Mouse (Mus musculus): Measurements from ENCODE around the gene Kcnj5. TPM values are rescaled to one million over a fixed set of nuclear protein-coding genes. Genes with fewer than 3 reads are reported as not detected.

Kcnj5 gene
- polyA plus RNA-seq, 1 experiment from 2014 or later: 0.15 TPM

DNA sequence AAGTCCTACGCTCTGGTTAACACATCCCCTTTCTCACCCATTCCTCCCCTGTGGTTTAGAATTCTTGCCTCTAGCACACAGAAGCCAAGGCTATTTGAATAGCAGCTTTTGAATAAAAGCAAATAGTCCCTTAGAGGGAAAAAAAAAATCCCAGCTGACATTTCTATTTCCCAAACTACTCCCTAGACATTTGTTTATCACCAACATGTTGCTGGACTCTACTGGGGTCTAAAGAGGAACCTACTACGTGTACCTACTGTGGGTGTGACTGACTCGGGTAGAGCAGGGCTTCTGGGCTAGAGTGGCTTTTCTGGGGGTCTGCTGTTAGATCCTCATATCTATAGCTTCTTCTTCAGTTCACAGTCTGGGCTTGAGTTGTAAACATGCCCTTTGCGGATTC is 31.9 kb downstream of the Kcnj5 start:
- no peak for ATAC-seq (ENCODE audit: low FRiP score, low read depth)
- Histone ChIP-seq H3K9me3 (no peaks in the 10 kb centered on the region), H3K27me3 (replicated peaks) (no peaks in the 10 kb centered on the region), H3K27ac (no peak overlapping the region), H3K4me3 (no peak overlapping the region), H3K4me2 (replicated peaks) (no peak overlapping the region), H3K36me3 (no peaks in the 10 kb centered on the region), H3K9ac (no peak overlapping the region), H3K4me1 (no peaks in the 10 kb centered on the region; the same call in 1 of the 2 replicates)
- 71% methylated on average over 4 of the region's 4 CpGs for WGBS

DNA sequence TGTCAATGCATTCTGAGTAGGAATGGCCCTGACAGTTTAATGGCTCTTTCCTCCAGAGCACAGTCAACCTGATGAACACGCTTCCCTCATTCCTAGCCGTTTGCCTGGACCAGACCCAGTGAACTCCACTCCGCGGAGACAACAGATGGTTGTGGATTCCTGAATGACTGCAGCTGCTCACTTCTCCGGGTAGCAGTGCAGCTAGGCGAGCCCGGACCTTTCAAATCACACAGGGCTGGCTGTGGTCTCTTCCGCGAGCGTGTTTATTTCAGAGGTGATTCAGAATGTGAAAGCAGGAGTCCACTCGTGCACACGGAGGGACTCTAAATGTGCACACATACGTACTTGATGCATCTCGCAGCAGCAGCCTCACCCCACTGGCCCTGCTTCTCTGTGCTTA is 32.4 kb downstream of the Kcnj5 start:
- H3K36me3 ChIP-seq: no peaks in the 10 kb centered on the region
- 50% methylated on average over 14 of the region's 14 CpGs for WGBS
- no peaks in the 10 kb centered on the region for H3K27me3 ChIP-seq (replicated peaks)
- no peak overlapping the region for H3K9ac ChIP-seq
- H3K27ac ChIP-seq: no peak overlapping the region
- no peaks in the 10 kb centered on the region; the same call in 1 of the 2 replicates for H3K4me1 ChIP-seq
- no peak overlapping the region for H3K4me2 ChIP-seq (replicated peaks)
- ATAC-seq (ENCODE audit: low FRiP score, low read depth): 0 out of 2 replicates have a peak, but pooled peaks have one; percentile 37
- no peaks in the 10 kb centered on the region for H3K9me3 ChIP-seq
- H3K4me3 ChIP-seq: no peak overlapping the region

DNA sequence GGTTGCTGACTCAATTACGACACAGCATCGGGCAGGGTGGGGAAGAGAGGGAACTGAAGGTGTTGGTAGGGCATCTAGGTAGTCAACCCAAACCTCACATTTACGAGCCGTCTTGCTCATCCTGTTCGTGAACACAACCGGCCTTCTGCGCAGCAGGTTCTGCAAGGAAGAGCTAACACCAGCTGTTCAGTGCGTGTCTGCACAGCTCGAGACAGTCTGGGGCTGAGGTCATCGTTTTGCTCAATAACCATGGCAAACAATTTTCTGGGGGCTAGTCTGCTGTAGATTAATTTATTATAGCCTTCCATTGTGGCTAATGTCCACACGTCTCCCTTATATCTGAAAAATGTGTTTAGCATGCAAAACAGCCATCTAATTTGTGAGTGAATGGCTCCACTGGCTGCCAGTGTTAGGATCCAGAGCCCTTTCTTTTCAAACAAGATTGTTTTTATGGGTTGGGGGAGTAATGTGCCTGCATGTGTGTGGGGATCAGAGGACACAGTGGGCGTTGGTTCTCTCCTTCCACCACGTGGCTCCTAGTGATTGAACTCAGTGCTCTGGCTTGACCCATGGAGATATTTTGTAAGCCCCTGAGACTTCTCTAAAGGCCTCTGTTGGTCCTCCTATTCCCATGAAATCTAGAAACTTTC is 41.5 kb downstream of the Kcnj5 start:
- Histone ChIP-seq H3K4me2 (replicated peaks) (no peak overlapping the region; the same call in 1 of the 2 replicates), H3K27me3 (replicated peaks) (no peaks in the 10 kb centered on the region; the same call in 1 of the 2 replicates), H3K9ac (no peak overlapping the region), H3K4me1 (peaks cover 10% of the 10 kb centered on the region), H3K27ac (no peak overlapping the region), H3K4me3 (no peak overlapping the region), H3K36me3 (no peaks in the 10 kb centered on the region), H3K9me3 (no peaks in the 10 kb centered on the region)
- WGBS: 36% methylated on average over 13 of the region's 13 CpGs
- peak; percentile 92 for ATAC-seq (ENCODE audit: low FRiP score, low read depth)

DNA sequence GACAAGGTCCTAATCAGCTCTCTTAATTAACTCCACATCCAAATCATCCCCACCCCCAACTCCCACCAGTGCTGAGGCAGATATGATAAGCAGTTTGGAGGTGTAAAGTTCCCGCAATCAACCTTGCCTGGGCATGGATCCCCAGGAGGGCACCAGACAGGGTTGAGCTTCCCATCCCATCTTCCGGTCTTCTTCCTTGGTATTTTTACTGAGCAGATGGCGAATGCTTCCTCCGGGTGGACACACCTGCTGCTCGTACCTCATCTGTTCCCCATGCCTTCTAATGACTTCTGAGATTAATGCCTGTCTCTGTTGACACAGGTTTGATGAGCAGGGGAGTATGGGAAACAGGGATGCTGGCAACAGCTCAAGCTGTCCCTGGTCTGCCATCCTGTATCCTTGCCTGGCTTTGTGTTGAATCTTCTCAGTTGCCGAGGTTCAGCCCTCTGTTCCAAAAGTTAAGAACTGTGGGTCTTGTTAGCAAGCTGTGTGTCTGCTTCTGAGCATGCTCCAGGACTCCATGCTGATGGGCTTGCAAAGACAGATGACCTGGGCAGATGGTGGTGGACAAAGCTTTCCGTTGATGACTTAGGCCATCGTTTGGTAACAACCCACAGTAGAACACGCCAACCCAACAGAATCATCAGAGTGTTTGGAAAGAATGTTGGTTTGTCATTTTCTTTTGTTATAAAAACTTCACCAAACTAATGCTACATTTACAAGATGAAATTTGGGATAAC is 48.9 kb downstream of the Kcnj5 start:
- no peaks in the 10 kb centered on the region for H3K36me3 ChIP-seq
- no peaks in the 10 kb centered on the region; the same call in 1 of the 2 replicates for H3K4me1 ChIP-seq
- 89% methylated on average over 9 of the region's 9 CpGs for WGBS
- ATAC-seq (ENCODE audit: low FRiP score, low read depth): no peak
- H3K9ac ChIP-seq: no peak overlapping the region
- no peaks in the 10 kb centered on the region for H3K9me3 ChIP-seq
- no peak overlapping the region for H3K4me3 ChIP-seq
- H3K4me2 ChIP-seq (replicated peaks): no peak overlapping the region
- H3K27me3 ChIP-seq (replicated peaks): no peaks in the 10 kb centered on the region
- H3K27ac ChIP-seq: no peak overlapping the region

DNA sequence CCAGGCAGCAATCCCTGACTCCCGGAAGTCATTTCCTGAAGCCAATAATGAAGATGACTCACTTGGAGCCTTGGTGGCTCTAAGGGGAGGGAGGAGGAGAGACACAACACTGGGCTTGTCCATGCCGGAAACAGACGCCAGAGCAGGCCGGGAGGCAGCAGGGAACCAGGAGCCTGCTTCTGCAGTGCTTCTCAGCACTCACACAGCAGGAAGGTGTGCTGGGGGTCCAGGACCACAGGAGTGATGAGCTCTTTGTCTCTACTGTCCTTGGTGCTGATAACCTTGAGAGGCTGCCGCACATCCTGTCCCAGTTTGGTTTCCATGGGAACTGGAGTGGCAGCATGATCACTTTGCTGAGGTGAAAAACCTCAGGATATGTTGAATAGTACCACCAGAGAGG is 51.5 kb downstream of the Kcnj5 start:
- H3K27me3 ChIP-seq (replicated peaks): no peaks in the 10 kb centered on the region
- no peak overlapping the region for H3K9ac ChIP-seq
- H3K4me1 ChIP-seq: no peaks in the 10 kb centered on the region; the same call in 1 of the 2 replicates
- no peaks in the 10 kb centered on the region for H3K36me3 ChIP-seq
- H3K27ac ChIP-seq: no peak overlapping the region
- WGBS: 18% methylated on average over 5 of the region's 5 CpGs
- H3K4me2 ChIP-seq (replicated peaks): no peak overlapping the region
- ATAC-seq (ENCODE audit: low FRiP score, low read depth): no peak
- no peaks in the 10 kb centered on the region for H3K9me3 ChIP-seq
- H3K4me3 ChIP-seq: no peak overlapping the region

DNA sequence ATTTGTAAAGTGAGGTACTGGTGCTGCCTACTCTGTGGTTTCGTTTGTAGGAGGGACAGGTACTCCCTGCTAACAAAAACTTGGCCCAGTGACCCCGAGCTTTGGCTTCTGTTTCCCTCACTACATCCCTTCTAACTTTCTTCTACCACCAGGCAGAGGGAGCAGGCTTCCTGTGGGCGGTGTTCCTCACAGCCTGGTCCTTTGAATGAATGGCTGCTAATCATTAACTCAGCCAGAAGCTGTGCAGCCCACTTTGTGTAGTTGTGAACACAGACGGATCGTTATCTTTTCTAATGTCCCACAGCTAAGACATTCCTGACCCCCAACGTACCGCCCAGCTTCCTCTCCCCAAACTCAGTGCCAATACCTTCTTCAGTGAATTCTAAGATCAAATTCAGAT is 52.5 kb downstream of the Kcnj5 start:
- no peak overlapping the region for H3K9ac ChIP-seq
- 19% methylated on average over 7 of the region's 7 CpGs for WGBS
- H3K9me3 ChIP-seq: no peaks in the 10 kb centered on the region
- H3K4me1 ChIP-seq: no peaks in the 10 kb centered on the region; the same call in 1 of the 2 replicates
- no peaks in the 10 kb centered on the region for H3K36me3 ChIP-seq
- no peak overlapping the region for H3K4me2 ChIP-seq (replicated peaks)
- ATAC-seq (ENCODE audit: low FRiP score, low read depth): no peak
- H3K27me3 ChIP-seq (replicated peaks): no peaks in the 10 kb centered on the region
- H3K4me3 ChIP-seq: no peak overlapping the region
- H3K27ac ChIP-seq: no peak overlapping the region

DNA sequence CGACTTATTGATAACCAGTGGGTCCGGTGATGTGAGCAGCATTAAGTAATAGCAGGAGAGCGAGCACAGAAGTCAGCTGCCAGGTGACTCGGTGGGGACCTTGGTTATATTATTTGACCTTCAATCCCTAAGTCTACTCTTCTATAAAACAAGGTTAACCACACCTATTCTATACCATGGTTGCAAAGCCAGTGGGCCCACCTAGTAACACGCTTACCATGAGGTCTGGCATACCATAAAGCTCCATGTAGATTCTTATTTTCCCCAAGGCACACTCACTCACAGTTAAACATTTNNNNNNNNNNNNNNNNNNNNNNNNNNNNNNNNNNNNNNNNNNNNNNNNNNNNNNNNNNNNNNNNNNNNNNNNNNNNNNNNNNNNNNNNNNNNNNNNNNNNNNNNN is 60.6 kb downstream of the Kcnj5 start:
- no peaks in the 10 kb centered on the region for H3K9me3 ChIP-seq
- H3K27ac ChIP-seq: no peak overlapping the region
- H3K9ac ChIP-seq: no peak overlapping the region
- H3K27me3 ChIP-seq (replicated peaks): no peaks in the 10 kb centered on the region
- 91% methylated on average over 5 of the region's 5 CpGs for WGBS
- no peak for ATAC-seq (ENCODE audit: low FRiP score, low read depth)
- no peak overlapping the region for H3K4me2 ChIP-seq (replicated peaks)
- H3K36me3 ChIP-seq: no peaks in the 10 kb centered on the region
- H3K4me3 ChIP-seq: no peak overlapping the region
- no peaks in the 10 kb centered on the region for H3K4me1 ChIP-seq

DNA sequence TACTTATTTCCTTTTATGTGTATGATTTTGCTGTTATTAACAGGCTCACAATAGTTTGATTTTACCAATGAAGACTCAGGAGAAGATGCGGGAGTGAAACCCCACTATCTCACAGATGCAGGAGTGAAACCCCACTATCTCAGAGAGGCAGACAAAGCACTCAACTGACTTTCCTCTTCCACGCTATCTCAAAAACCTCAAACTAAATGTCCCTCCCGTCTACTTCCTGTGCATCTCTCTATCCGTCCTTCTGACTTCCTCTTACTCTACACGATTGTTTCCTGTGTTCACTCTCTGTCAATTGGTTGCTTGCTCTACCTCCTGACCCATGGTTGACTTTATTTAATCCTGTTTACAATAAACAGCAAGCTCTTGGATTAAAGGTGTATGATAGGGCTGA is 63.7 kb downstream of the Kcnj5 start:
- no peaks in the 10 kb centered on the region for H3K4me1 ChIP-seq
- no peak for ATAC-seq (ENCODE audit: low FRiP score, low read depth)
- no peaks in the 10 kb centered on the region for H3K9me3 ChIP-seq
- H3K9ac ChIP-seq: no peak overlapping the region
- H3K4me2 ChIP-seq (replicated peaks): no peak overlapping the region
- no peak overlapping the region for H3K4me3 ChIP-seq
- H3K36me3 ChIP-seq: no peaks in the 10 kb centered on the region
- 84% methylated on average over 5 of the region's 5 CpGs for WGBS
- no peaks in the 10 kb centered on the region for H3K27me3 ChIP-seq (replicated peaks)
- H3K27ac ChIP-seq: no peak overlapping the region

DNA sequence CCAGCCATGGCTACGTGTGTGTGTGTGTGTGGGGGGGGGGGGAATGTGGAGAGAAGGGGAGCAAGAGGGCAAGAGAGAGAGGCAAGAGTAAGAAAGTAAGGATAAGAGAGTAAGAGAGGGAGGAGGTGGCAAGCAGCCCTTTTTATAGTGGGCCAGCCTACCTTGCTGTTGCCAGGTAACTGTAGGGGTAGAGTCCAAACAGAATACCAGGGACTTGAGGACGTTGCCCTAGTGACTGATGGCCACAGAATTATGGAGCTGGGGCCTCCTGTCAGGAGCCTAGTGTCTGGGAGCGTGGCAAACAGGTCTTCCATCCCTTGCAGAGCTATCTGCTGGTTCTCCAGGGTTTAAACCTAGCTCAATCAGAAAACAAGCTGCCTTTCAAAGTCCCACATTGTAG is 64.4 kb downstream of the Kcnj5 start:
- H3K27ac ChIP-seq: no peak overlapping the region
- ATAC-seq (ENCODE audit: low FRiP score, low read depth): no peak
- no peak overlapping the region for H3K9ac ChIP-seq
- H3K36me3 ChIP-seq: no peaks in the 10 kb centered on the region
- H3K4me2 ChIP-seq (replicated peaks): no peak overlapping the region
- H3K9me3 ChIP-seq: no peaks in the 10 kb centered on the region
- no peaks in the 10 kb centered on the region for H3K27me3 ChIP-seq (replicated peaks)
- no peak overlapping the region for H3K4me3 ChIP-seq
- H3K4me1 ChIP-seq: no peaks in the 10 kb centered on the region
- 67% methylated on average over 3 of the region's 3 CpGs for WGBS

DNA sequence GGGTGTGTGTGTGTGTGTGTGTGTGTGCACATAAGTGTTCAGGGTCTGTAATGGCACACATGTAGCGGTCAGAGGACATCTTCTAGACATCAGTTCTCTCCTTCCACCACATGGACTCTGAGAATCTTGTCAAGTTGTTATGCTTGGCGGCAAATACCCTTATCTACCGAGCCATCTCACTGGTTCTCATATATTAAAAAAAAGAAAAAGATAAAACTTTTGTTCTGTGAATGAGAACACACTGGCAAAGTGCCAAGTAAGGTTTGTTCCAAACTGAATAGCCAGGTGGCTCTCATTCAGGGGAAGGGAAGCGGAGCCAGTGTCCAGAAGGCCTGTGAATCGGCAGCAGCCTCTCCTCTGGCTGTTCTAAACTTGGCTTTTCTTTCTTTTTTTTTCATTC is 66.1 kb downstream of the Kcnj5 start:
- Histone ChIP-seq H3K9me3 (no peaks in the 10 kb centered on the region), H3K27ac (no peak overlapping the region), H3K36me3 (no peaks in the 10 kb centered on the region), H3K9ac (no peak overlapping the region), H3K4me3 (no peak overlapping the region), H3K27me3 (replicated peaks) (no peaks in the 10 kb centered on the region), H3K4me1 (no peaks in the 10 kb centered on the region), H3K4me2 (replicated peaks) (no peak overlapping the region)
- ATAC-seq (ENCODE audit: low FRiP score, low read depth): no peak
- WGBS: 93% methylated on average over 5 of the region's 5 CpGs

DNA sequence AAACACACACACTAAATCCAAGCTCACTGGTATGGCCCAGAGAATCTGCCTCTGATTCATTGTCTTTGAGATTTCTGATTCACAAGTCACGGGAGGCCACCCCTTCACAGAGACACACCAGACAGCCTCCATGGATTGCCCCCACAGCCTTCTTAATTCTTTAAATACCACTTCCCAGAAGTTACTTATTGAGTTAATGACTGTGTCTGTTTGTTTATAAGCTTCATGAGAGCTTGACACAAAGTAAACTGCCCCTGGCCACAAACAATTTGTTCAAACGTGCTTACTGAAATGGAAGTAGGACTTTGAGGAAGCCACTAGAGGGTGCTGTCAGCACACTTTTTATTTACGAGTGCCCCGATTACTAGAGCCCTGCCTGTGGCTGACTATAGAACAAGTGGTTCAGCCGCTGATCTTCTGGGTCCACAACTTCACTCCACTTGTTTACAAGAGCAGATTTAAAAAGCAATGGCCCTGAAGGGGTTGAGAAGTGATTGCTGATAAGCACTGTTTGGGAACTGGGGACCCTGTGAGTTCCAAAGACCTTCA is 72.2 kb downstream of the Kcnj5 start:
- Histone ChIP-seq H3K27ac (no peak overlapping the region), H3K4me1 (no peaks in the 10 kb centered on the region), H3K9ac (no peak overlapping the region), H3K36me3 (no peaks in the 10 kb centered on the region), H3K27me3 (replicated peaks) (no peaks in the 10 kb centered on the region), H3K4me3 (no peak overlapping the region), H3K4me2 (replicated peaks) (no peak overlapping the region), H3K9me3 (no peaks in the 10 kb centered on the region)
- no peak for ATAC-seq (ENCODE audit: low FRiP score, low read depth)
- WGBS: 16% methylated on average over 5 of the region's 5 CpGs

Data from neural tube, embryonic 12.5 days (tissue).